Mouse (Mus musculus): ENCODE measurements around the gene Prrg2.

- TF ChIP-seq CTCF (IDR thresholded peaks at IDR 0.05) (no peak), EP300 (IDR thresholded peaks at IDR 0.05; ENCODE audit: insufficient read depth, low read depth, low read length) (no peak), POLR2A (IDR thresholded peaks at IDR 0.05; ENCODE audit: insufficient read depth, low read depth, low read length) (no peak)
Observed at GRCm38 (mm10) chr7:45052862-45053116, 9.7 kb downstream of the Prrg2 start, which contains the start of gene Prr12.

Data from heart, adult 2 months (tissue).